Mouse (Mus musculus): ENCODE data around the gene Ggt1. TPM values are rescaled to one million over a fixed set of nuclear protein-coding genes. Genes with fewer than 3 reads are reported as not detected.

The Ggt1 gene
- polyA plus RNA-seq, 2 experiments: 0.34 to 1.3 TPM

DNA sequence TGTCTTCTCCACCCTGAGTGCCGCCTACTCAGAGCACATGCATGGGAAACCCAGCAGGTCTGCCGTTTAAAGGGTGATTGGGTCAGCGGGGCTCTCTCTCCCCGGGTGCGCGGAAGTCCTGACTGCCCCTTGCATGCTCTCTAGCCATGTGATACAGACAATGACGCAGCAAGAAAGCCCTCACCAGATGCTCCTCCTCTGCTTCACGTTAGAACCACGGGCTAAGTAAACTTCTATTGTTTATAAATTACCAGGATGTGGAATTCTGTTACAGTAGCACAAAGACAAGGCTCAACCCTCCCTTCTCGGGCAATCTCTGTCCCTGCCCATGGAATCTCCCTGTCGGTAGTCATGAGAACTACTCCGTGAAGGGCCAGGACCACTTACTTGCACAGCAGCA, 10.2 kb upstream of the Ggt1 start:
- Histone ChIP-seq H3K9me3 (ENCODE audit: control insufficient read depth, low read length) (no peaks in the 10 kb centered on the region), H3K4me2 (replicated peaks; ENCODE audit: low read depth, low read length, severe bottlenecking) (no peak overlapping the region), H3K9ac (ENCODE audit: low read depth, low read length, severe bottlenecking) (no peak overlapping the region), H3K36me3 (ENCODE audit: control insufficient read depth, insufficient read depth, low read length) (no peaks in the 10 kb centered on the region), H3K4me1 (ENCODE audit: control insufficient read depth, insufficient read depth, low read length) (peaks cover 17% of the 10 kb centered on the region), H3K27ac (replicated peaks; ENCODE audit: low read depth, low read length) (no peak overlapping the region), H3K4me3 (replicated peaks; ENCODE audit: low read length) (no peak overlapping the region), H3K27me3 (ENCODE audit: control insufficient read depth, insufficient read depth, low read length) (no peaks in the 10 kb centered on the region)
- WGBS: 64% methylated on average over 12 of the region's 12 CpGs
- DNase-seq (ENCODE audit: low spot score) (no peak), ATAC-seq (ENCODE audit: low FRiP score, low read depth) (no peak)
- no peak for TF ChIP-seq POLR2A (IDR thresholded peaks at IDR 0.05; ENCODE audit: borderline replicate concordance, extremely low read depth, insufficient read depth, insufficient read length)

DNA sequence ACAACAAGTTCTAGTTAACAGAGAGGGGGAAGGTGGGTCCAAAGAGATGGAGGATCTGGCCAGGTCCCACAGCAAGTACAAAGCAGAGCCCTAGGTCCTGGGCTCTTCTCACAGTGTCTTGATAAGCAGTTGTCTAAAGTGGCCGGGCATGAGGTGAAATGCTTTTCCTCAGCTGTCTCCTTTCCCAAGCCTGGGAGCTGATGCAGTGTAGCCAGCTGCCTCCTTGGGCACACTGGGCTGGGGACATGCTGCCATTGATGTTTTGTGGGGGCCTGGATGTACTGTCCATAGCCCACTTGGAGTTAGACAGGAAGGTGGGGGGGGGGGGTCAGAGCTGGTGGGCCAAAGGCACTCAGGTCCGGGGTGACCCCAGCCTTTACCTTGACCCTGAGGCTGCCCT, 9.3 kb upstream of the Ggt1 start:
- ATAC-seq (ENCODE audit: low FRiP score, low read depth): no peak
- H3K9me3 ChIP-seq (ENCODE audit: control insufficient read depth, low read length): no peaks in the 10 kb centered on the region
- no peak for DNase-seq (ENCODE audit: low spot score)
- TF ChIP-seq POLR2A (IDR thresholded peaks at IDR 0.05; ENCODE audit: borderline replicate concordance, extremely low read depth, insufficient read depth, insufficient read length): no peak
- H3K36me3 ChIP-seq (ENCODE audit: control insufficient read depth, insufficient read depth, low read length): no peaks in the 10 kb centered on the region
- peaks cover 23% of the 10 kb centered on the region for H3K4me1 ChIP-seq (ENCODE audit: control insufficient read depth, insufficient read depth, low read length)
- H3K4me2 ChIP-seq (replicated peaks; ENCODE audit: low read depth, low read length, severe bottlenecking): no peak overlapping the region
- no peak overlapping the region for H3K4me3 ChIP-seq (replicated peaks; ENCODE audit: low read length)
- no peak overlapping the region for H3K27ac ChIP-seq (replicated peaks; ENCODE audit: low read depth, low read length)
- 79% methylated on average over 2 of the region's 2 CpGs for WGBS
- H3K9ac ChIP-seq (ENCODE audit: low read depth, low read length, severe bottlenecking): no peak overlapping the region
- H3K27me3 ChIP-seq (ENCODE audit: control insufficient read depth, insufficient read depth, low read length): no peaks in the 10 kb centered on the region

DNA sequence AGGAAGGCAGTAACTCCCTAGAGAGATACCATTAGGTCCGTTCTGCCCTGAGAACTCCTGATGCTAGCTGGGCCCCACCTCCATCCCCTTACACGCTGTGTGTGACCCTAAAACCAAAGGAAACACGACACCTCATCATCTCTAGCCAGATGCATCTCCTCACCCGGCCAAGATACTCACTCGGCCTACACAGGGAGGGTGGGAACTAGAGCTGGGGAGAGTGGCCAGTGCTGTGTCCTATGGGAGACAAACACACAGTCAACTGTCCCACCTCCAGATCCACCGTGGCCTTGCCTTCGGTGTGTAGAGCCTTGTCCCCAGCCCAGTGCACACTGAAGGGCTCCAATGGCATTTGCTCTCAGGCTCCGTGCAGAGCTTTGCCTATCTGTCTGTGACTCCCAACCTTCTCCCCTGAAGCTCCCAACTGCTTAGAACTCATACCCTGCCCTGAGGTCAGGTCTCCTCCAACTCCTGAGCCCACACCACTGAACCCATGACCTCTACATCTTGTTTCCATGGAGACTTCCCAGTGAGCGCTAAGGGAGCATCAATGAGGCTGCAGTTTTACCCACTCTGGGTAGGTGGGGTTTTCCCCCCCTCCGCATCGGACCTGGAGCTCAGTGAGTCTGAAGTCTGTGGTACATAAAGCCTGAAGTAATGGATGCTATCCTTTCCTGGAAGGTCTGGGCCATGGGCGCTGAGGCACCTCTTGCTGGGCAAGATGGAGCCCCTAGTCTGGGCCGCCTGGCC, 8.5 kb upstream of the Ggt1 start:
- Histone ChIP-seq H3K4me2 (replicated peaks; ENCODE audit: low read depth, low read length, severe bottlenecking) (no peak overlapping the region), H3K36me3 (ENCODE audit: control insufficient read depth, insufficient read depth, low read length) (no peaks in the 10 kb centered on the region), H3K27ac (replicated peaks; ENCODE audit: low read depth, low read length) (no peak overlapping the region), H3K4me1 (ENCODE audit: control insufficient read depth, insufficient read depth, low read length) (peaks cover 21% of the 10 kb centered on the region), H3K27me3 (ENCODE audit: control insufficient read depth, insufficient read depth, low read length) (no peaks in the 10 kb centered on the region), H3K9me3 (ENCODE audit: control insufficient read depth, low read length) (no peaks in the 10 kb centered on the region), H3K9ac (ENCODE audit: low read depth, low read length, severe bottlenecking) (no peak overlapping the region), H3K4me3 (replicated peaks; ENCODE audit: low read length) (no peak overlapping the region)
- no peak for ATAC-seq (ENCODE audit: low FRiP score, low read depth)
- DNase-seq (ENCODE audit: low spot score): no peak
- WGBS: 59% methylated on average over 13 of the region's 13 CpGs
- TF ChIP-seq POLR2A (IDR thresholded peaks at IDR 0.05; ENCODE audit: borderline replicate concordance, extremely low read depth, insufficient read depth, insufficient read length): no peak

DNA sequence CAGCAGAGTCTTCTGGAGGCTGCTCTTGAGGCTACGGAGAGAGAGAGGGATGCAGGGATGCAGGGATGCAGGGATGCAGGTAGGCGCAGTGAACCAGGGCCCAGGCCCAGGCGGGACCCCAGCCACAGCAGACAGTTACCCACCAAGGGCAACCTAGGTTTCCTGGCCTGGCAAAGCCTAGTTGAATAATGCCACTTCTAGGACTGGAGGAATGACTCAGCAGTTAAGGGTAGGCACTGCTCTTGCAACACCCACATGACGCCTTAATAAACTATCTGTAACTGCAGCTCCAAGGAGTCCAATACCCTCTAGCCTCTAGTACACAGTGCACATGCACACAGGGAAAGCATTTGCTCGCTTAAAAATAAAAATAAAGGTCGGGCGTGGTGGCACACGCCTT, 7.3 kb upstream of the Ggt1 start:
- WGBS: 92% methylated on average over 8 of the region's 8 CpGs
- no peak overlapping the region for H3K27ac ChIP-seq (replicated peaks; ENCODE audit: low read depth, low read length)
- DNase-seq (ENCODE audit: low spot score) (no peak), ATAC-seq (ENCODE audit: low FRiP score, low read depth) (no peak)
- TF ChIP-seq POLR2A (IDR thresholded peaks at IDR 0.05; ENCODE audit: borderline replicate concordance, extremely low read depth, insufficient read depth, insufficient read length): no peak
- no peak overlapping the region for H3K4me3 ChIP-seq (replicated peaks; ENCODE audit: low read length)
- H3K9ac ChIP-seq (ENCODE audit: low read depth, low read length, severe bottlenecking): no peak overlapping the region
- H3K4me1 ChIP-seq (ENCODE audit: control insufficient read depth, insufficient read depth, low read length): peaks cover 15% of the 10 kb centered on the region
- no peaks in the 10 kb centered on the region for H3K9me3 ChIP-seq (ENCODE audit: control insufficient read depth, low read length)
- H3K27me3 ChIP-seq (ENCODE audit: control insufficient read depth, insufficient read depth, low read length): peaks cover 1% of the 10 kb centered on the region; the same call in 1 of the 2 replicates
- no peaks in the 10 kb centered on the region for H3K36me3 ChIP-seq (ENCODE audit: control insufficient read depth, insufficient read depth, low read length)
- no peak overlapping the region for H3K4me2 ChIP-seq (replicated peaks; ENCODE audit: low read depth, low read length, severe bottlenecking)

DNA sequence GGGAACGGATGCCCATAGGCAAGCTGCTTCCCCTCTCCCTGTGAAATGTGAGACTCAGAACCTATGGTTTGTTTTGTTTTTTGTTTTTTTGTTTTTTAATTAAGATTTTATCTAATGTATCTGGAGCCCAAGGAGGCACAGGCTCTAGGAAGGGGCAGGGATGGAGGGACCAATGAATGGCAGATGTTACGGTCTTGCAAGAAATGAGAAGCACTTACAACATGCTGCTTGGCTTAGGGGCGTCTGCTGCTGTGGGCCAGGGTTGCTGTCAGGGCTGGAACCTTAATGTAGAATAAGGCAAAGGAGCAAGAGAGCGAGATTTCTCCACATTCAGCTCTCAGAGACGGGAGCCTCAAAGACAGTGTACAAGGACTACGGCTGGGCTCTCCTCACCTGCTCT, 5.8 kb upstream of the Ggt1 start:
- no peak for TF ChIP-seq POLR2A (IDR thresholded peaks at IDR 0.05; ENCODE audit: borderline replicate concordance, extremely low read depth, insufficient read depth, insufficient read length)
- H3K9me3 ChIP-seq (ENCODE audit: control insufficient read depth, low read length): no peaks in the 10 kb centered on the region
- ATAC-seq (ENCODE audit: low FRiP score, low read depth): no peak
- no peak overlapping the region for H3K9ac ChIP-seq (ENCODE audit: low read depth, low read length, severe bottlenecking)
- peaks cover 13% of the 10 kb centered on the region for H3K27me3 ChIP-seq (ENCODE audit: control insufficient read depth, insufficient read depth, low read length)
- H3K4me1 ChIP-seq (ENCODE audit: control insufficient read depth, insufficient read depth, low read length): peaks cover 26% of the 10 kb centered on the region
- WGBS: 73% methylated on average over 6 of the region's 6 CpGs
- H3K27ac ChIP-seq (replicated peaks; ENCODE audit: low read depth, low read length): no peak overlapping the region; the same call in 1 of the 2 replicates
- H3K4me3 ChIP-seq (replicated peaks; ENCODE audit: low read length): no peak overlapping the region
- H3K4me2 ChIP-seq (replicated peaks; ENCODE audit: low read depth, low read length, severe bottlenecking): no peak overlapping the region
- no peak for DNase-seq (ENCODE audit: low spot score)
- H3K36me3 ChIP-seq (ENCODE audit: control insufficient read depth, insufficient read depth, low read length): no peaks in the 10 kb centered on the region
